22 mouse cellular contexts compared by ENCODE assay signal in the genomic region with DNA sequence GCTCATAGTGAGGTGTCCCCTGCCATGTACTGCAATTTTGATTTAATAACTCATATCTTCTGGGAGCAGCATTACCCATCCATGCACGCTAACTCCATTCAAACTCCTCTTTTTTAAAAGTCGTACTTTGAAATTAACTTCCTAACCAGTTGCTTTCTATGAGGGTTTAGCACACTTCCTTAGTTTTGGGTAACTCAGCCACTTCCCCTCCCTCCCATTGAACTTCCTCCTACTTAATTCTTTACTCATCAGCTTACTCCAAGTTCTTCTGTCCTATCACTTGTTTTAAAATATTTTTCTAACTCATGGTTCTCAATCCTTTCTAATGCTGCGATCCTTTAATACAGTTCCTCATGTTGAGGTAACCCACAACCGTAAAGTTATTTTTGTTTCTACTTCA. TPM values are rescaled to one million over a fixed set of nuclear protein-coding genes. Genes with fewer than 3 reads are reported as not detected.
DNase-seq lines count a peak whose midpoint lies in the region; ATAC-seq lines count a peak whose summit lies in the region.
"Had no signal": no experiment of that assay in that cellular context is flagged by ENCODE, and none has a peak within 500 bp of the region (broad histone marks: within the 10 kb centered on the region; RNA-seq: fewer than 3 reads in every experiment).

No protein-coding gene starts in this region.

- peak; percentile 80 for ATAC-seq in common myeloid progenitor, adult 5-6 weeks (replicated peaks; ENCODE audit: low read depth, poor library complexity, severe bottlenecking)
- ATAC-seq in hematopoietic stem cell, adult 5-6 weeks (replicated peaks in 1 of 2; ENCODE audit: insufficient read depth in 1 of 2, low FRiP score in 2 of 2, low TSS enrichment in 1 of 2, low read depth in 1 of 2, poor library complexity in 2 of 2, severe bottlenecking in 2 of 2): peak; percentile 71 to 82; a peak in 3 of 4 replicates
- ATAC-seq in megakaryocyte progenitor cell, adult 5-6 weeks (replicated peaks; ENCODE audit: poor library complexity): peak; percentile 82
- ATAC-seq: activated CD4-positive, CD25-positive, alpha-beta regulatory T cell, adult 4 months; CD4-positive, CD25-positive, alpha-beta regulatory T cell, adult 4 months; forebrain, embryonic 14.5 days; forebrain, embryonic 16.5 days; Patski had no signal

- DNase-seq in left cerebral cortex, adult 9 months (ENCODE audit: low spot score in 2 of 2): no peak
- no peak for DNase-seq in frontal cortex, postnatal 10 days (ENCODE audit: low spot score in 2 of 2)
- DNase-seq: adrenal gland, adult 8-10 months; adrenal gland, postnatal 14 days; adrenal gland, postnatal 36 days; B cell, adult 2 months; cerebellum, adult 11-12 months; cerebellum, adult 2 months; cerebellum, adult 9-10 months; cerebellum, postnatal 10 days; cerebellum, postnatal 25 days; embryo, embryonic 11 days had no signal

RNA-seq across cellular contexts. Expression of gene Ucn3, which starts 23.7 kb away (rescaled TPM):
- not detected in 2 replicates for total RNA-seq in common myeloid progenitor, adult 5-6 weeks (2017)
- not detected in 2 replicates for total RNA-seq in hematopoietic stem cell, adult 5-6 weeks (2017)
- total RNA-seq in megakaryocyte progenitor cell, adult 5-6 weeks (2015): not detected in 2 replicates
- total RNA-seq in megakaryocyte progenitor cell, adult 5-6 weeks (2017): not detected in 2 replicates
- total RNA-seq: adrenal gland, adult 18-20 months; adrenal gland, adult 8-10 months; adrenal gland, postnatal 14 days; adrenal gland, postnatal 36 days; CH12.LX had no signal

RNA-seq across cellular contexts. Expression of gene Tubal3, which starts 50.8 kb away (rescaled TPM):
- not detected in 2 replicates for total RNA-seq in common myeloid progenitor, adult 5-6 weeks (2017)
- not detected in 2 replicates for total RNA-seq in hematopoietic stem cell, adult 5-6 weeks (2017)
- not detected in 2 replicates for total RNA-seq in megakaryocyte progenitor cell, adult 5-6 weeks (2015)
- not detected in 2 replicates for total RNA-seq in megakaryocyte progenitor cell, adult 5-6 weeks (2017)
- total RNA-seq: adrenal gland, adult 18-20 months; adrenal gland, adult 8-10 months; adrenal gland, postnatal 14 days; adrenal gland, postnatal 36 days had no signal

RNA-seq across cellular contexts. Expression of gene Net1, which starts 50.8 kb away (rescaled TPM):
- total RNA-seq in common myeloid progenitor, adult 5-6 weeks (2017): 146 and 155 TPM in 2 replicates
- 137 and 192 TPM in 2 replicates for total RNA-seq in hematopoietic stem cell, adult 5-6 weeks (2017)
- 34.2 and 37.4 TPM in 2 replicates for total RNA-seq in megakaryocyte progenitor cell, adult 5-6 weeks (2015)
- total RNA-seq in megakaryocyte progenitor cell, adult 5-6 weeks (2017): 83.5 and 102 TPM in 2 replicates
